Mouse (Mus musculus) heart, adult 2 months (tissue): ENCODE results near the gene Spock2. TPM values are rescaled to one million over a fixed set of nuclear protein-coding genes. Genes with fewer than 3 reads are reported as not detected.

Experiments used
- DNase-seq, 2 experiments: peaks; one replicate each; pipeline ENCODE4 v3.0.0; 2021
- H3K27ac ChIP-seq: fragments of 200-600 bp; 2 replicates; pipeline ENCODE4 v1.8.1; 2022
- H3K27me3 ChIP-seq: fragments of 200-500 bp; 2 replicates; pipeline ENCODE4 v1.6.1; 2012; ENCODE audit warnings: mild to moderate bottlenecking, low read length, inconsistent platforms, mixed read lengths; ENCODE audit not compliant: control insufficient read depth, insufficient read depth
- H3K36me3 ChIP-seq: fragments of 200-500 bp; 2 replicates; pipeline ENCODE4 v1.6.1; 2012; ENCODE audit warnings: low read length, inconsistent platforms; ENCODE audit not compliant: control insufficient read depth, insufficient read depth
- H3K4me1 ChIP-seq: fragments of 200-500 bp; 2 replicates; pipeline ENCODE4 v1.6.1; 2011; ENCODE audit warnings: low read length; ENCODE audit not compliant: control insufficient read depth, insufficient read depth
- H3K4me3 ChIP-seq: fragments of 200-600 bp; 2 replicates; pipeline ENCODE4 v1.8.1; 2022
- H3K79me2 ChIP-seq: fragments of 200-500 bp; replicated peaks from 2 replicates; pipeline ENCODE4 v1.6.1; 2012; ENCODE audit warnings: mild to moderate bottlenecking, inconsistent platforms, low read length, moderate library complexity, mixed read lengths; ENCODE audit not compliant: control insufficient read depth, insufficient read depth
- H3K9ac ChIP-seq: fragments of 200-500 bp; 2 replicates; pipeline ENCODE4 v1.6.1; 2012; ENCODE audit warnings: low read depth, mild to moderate bottlenecking, control low read depth, inconsistent platforms, low read length, mixed read lengths
- CTCF ChIP-seq: fragments of 200-600 bp; IDR thresholded peaks from 2 replicates; pipeline ENCODE4 v1.8.1; 2022; ENCODE audit warnings: antibody characterized with exemption, mild to moderate bottlenecking, moderate library complexity
- EP300 ChIP-seq: fragments of 200-500 bp; IDR thresholded peaks from 2 replicates; pipeline ENCODE4 v1.6.1; 2011; ENCODE audit warnings: low read depth, low read length, control low read depth; ENCODE audit not compliant: insufficient read depth
- POLR2A ChIP-seq: fragments of 200-500 bp; IDR thresholded peaks from 2 replicates; pipeline ENCODE4 v1.6.1; 2011; ENCODE audit warnings: mild to moderate bottlenecking, low read depth, low read length, control low read depth; ENCODE audit not compliant: insufficient read depth
- WGBS: fragments of 180-500 bp; shearing (Covaris S2); methylation state at CpG from one replicate; pipeline ENCODE4 v1.1.7; 2018; 5-methylcytosine and 5-hydroxymethylcytosine counted together
- intact Hi-C: fragments of 180-260 bp; cut with DNase I; formaldehyde crosslinking; loops from one replicate; pipeline ENCODE4 v1.15.1; 2025
- polyA plus RNA-seq: library from polyadenylated mRNA; depleted of rRNA; stranded (reverse); fragments of >200 nt; gene quantifications from 2 replicates; pipeline ENCODE4 v1.2.3, GENCODE M21; 2012
- total RNA-seq, 2 experiments: library from RNA; stranded (reverse); gene quantifications; 2 replicates each; pipeline ENCODE4 v1.2.3; 2021

Gene Spock2
- total and polyA plus RNA-seq, 3 experiments = 8.4 to 21.7 (median 12.2) TPM

- no peak overlapping the region for H3K9ac ChIP-seq
- TF ChIP-seq CTCF = no peak
- no peak for TF ChIP-seq POLR2A
- no peak for TF ChIP-seq EP300
- H3K36me3 ChIP-seq = no peaks in the 10 kb centered on the region
- no peak overlapping the region for H3K27ac ChIP-seq
- no peaks in the 10 kb centered on the region for H3K4me1 ChIP-seq
- WGBS = 88% methylated on average over 5 of the region's 5 CpGs
- no peak overlapping the region for H3K4me3 ChIP-seq
- H3K27me3 ChIP-seq = no peaks in the 10 kb centered on the region
- H3K79me2 ChIP-seq = no peaks in the 10 kb centered on the region
- intact Hi-C loops = no loop called here
- no peak for DNase-seq
These were observed 8.2 kb upstream of the Spock2 start for GRCm38 (mm10) chr10:60097774-60098173.

- WGBS = 47% methylated on average over 20 of the region's 20 CpGs
- Histone ChIP-seq H3K27me3 (peaks cover 6% of the 10 kb centered on the region), H3K4me1 (no peaks in the 10 kb centered on the region), H3K4me3 (peak overlapping the region; percentile 58), H3K9ac (no peak overlapping the region), H3K79me2 (no peaks in the 10 kb centered on the region), H3K36me3 (no peaks in the 10 kb centered on the region), H3K27ac (no peak overlapping the region; the same call in 1 of the 2 replicates)
- intact Hi-C loops = no loop called here
- no peak for DNase-seq
- TF ChIP-seq CTCF = no peak
- TF ChIP-seq POLR2A = no peak
- TF ChIP-seq EP300 = no peak
These were observed 451 bp upstream of the Spock2 start for GRCm38 (mm10) chr10:60105391-60106145.

- intact Hi-C loops = no loop called here
- peak; percentile 59 to 72 for DNase-seq
- Histone ChIP-seq H3K4me1 (no peaks in the 10 kb centered on the region), H3K9ac (peak overlapping the region; percentile 83), H3K36me3 (no peaks in the 10 kb centered on the region), H3K79me2 (no peaks in the 10 kb centered on the region), H3K27me3 (peaks cover 6% of the 10 kb centered on the region), H3K4me3 (peak overlapping the region; percentile 58), H3K27ac (peak overlapping the region; percentile 82)
- under 1% methylated on average over 57 of the region's 57 CpGs for WGBS
- peak; percentile 55 for TF ChIP-seq CTCF
- 0 out of 2 replicates have a peak, but pooled peaks have one; percentile 22 for TF ChIP-seq POLR2A
- TF ChIP-seq EP300 = no peak
These were observed 640 bp downstream of the Spock2 start for GRCm38 (mm10) chr10:60106531-60107186.

DNA sequence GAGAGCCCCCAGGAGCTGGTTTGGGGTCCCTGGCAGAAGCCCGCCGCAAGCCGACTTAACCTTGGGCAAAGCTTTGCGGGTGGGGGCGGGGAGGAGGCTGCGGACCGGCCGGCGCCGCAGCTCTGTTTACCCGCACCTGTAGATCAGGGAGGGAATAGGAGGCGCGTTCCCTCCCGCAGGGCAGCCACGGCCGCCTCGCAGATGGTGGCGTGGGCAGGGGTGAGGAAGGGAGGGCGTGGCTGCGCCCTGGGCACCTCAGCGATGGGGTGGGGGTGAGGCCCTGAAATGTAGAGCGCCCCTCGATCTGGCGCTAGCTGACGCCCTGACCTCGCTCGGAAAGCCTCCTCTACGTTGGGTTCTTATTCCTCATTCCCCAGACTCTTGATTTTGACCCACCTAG is 1.4 kb downstream of the Spock2 start:
- intact Hi-C loops = no loop called here
- no peak for DNase-seq

GRCm38 (mm10) chr10:60108321-60109111 is 2.5 kb downstream of the Spock2 start:
- Histone ChIP-seq H3K79me2 (no peaks in the 10 kb centered on the region), H3K4me3 (no peak overlapping the region), H3K9ac (no peak overlapping the region), H3K4me1 (no peaks in the 10 kb centered on the region), H3K36me3 (no peaks in the 10 kb centered on the region), H3K27me3 (peaks cover 6% of the 10 kb centered on the region), H3K27ac (no peak overlapping the region)
- WGBS = 75% methylated on average over 16 of the region's 17 CpGs
- no peak for DNase-seq
- intact Hi-C loops = no loop called here
- TF ChIP-seq CTCF (no peak), POLR2A (no peak), EP300 (no peak)

More for the DNA sequence above, 1.4 kb downstream of the Spock2 start:
- Histone ChIP-seq H3K79me2 (no peaks in the 10 kb centered on the region), H3K36me3 (no peaks in the 10 kb centered on the region), H3K4me1 (no peaks in the 10 kb centered on the region), H3K4me3 (peak overlapping the region; percentile 58), H3K27ac (peak overlapping the region; percentile 82), H3K27me3 (peaks cover 6% of the 10 kb centered on the region), H3K9ac (peak overlapping the region; percentile 83)
- TF ChIP-seq EP300 (no peak), POLR2A (no peak), CTCF (no peak)
- WGBS = 9% methylated on average over 27 of the region's 28 CpGs

GRCm38 (mm10) chr10:60109336-60109735 is 3.3 kb downstream of the Spock2 start:
- H3K27me3 ChIP-seq = peaks cover 6% of the 10 kb centered on the region

More at GRCm38 (mm10) chr10:60109336-60109735, 3.3 kb downstream of the Spock2 start:
- TF ChIP-seq CTCF = no peak
- TF ChIP-seq EP300 = no peak
- TF ChIP-seq POLR2A = no peak
- Histone ChIP-seq H3K36me3 (no peaks in the 10 kb centered on the region), H3K27ac (no peak overlapping the region), H3K79me2 (no peaks in the 10 kb centered on the region), H3K4me3 (no peak overlapping the region), H3K4me1 (no peaks in the 10 kb centered on the region), H3K9ac (no peak overlapping the region)
- no peak for DNase-seq
- WGBS = 90% methylated on average over 8 of the region's 8 CpGs
- intact Hi-C loops = no loop called here
